Mouse (Mus musculus): ENCODE data around the gene Psph.
A peak's percentile ranks its signal among the peaks of the same experiment; 100 is the strongest.

Gene Psph

DNA sequence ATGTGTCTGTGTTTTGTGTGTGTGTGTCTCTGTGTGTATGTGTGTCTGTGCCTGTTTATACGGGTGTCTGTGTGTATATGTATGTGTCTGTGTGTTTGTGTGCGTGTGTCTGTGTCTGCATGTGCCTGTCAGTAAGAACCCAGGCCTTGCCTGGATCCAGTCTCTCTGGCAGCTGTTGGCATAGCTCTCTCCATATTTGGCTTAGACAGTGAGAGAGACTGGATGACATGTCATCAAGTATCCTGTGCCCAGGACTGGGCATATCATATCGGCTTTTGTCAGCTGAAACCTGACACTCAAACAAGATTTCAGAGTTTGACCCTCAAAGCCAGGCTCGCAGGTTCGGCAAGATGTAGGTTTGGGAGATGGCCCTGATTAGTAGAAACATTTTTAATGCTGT is 56.2 kb downstream of the Psph start:
- no peak for DNase-seq (ENCODE audit: extremely low spot score)

DNA sequence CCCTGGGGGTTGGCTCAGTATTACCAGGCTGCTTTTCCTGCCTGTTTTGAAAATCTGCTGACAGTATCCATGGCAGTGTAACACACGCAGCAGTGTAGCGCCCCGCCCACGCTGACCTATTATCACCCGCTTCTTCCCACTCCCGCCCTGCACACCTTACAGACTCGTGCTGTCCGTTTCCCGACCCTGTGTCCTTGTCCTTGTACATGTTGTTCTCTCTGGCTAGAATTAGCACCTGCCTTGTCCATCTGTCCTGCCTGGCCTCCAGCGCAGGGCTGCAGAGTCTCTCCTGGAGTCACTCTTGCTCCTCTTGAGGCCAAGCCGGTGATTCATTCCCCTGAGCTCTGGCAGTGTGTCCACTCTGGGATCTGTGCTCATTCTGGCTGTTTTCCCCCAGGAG is 56.9 kb downstream of the Psph start:
- no peak for DNase-seq (ENCODE audit: extremely low spot score)

DNA sequence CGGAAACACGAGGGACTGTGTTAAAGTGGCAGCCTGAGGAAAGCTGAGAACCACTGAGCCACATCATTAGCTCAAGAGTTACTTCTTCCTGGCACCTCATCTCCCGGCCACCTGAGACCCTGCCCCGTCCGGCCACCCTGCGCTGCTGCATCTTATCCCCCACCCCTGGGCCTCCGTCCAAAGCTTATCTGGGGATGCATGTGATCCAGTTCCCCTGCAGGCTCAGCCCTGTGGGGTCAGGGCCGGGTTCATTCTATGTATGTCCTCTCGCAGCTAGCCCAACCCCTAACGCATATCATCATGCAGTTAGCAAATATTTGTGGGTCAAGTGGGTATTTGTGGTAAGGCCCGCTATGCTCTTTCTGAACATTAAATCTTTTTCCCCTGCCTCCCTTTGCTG is 58.0 kb downstream of the Psph start:
- DNase-seq (ENCODE audit: extremely low spot score) = no peak

DNA sequence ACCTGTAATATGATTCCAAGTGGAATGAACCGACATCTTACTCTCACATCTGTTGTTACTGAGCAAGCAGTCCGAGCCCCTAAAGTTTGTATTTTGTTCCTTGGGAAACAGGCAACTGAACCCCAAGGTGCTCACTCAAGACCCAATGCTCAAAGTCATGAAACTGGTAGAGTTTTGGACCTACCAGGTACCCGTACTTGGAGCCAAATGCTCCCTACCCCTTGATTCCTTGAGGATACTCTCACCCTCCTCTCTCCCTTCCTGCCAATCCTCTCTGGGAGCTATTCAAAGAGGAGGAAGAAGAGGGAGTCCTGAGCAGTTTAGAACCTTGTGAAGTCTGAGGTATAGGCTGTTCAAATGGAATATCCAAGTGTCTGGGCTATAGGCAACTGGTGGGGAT is 60.5 kb downstream of the Psph start:
- no peak for DNase-seq (ENCODE audit: extremely low spot score)

DNA sequence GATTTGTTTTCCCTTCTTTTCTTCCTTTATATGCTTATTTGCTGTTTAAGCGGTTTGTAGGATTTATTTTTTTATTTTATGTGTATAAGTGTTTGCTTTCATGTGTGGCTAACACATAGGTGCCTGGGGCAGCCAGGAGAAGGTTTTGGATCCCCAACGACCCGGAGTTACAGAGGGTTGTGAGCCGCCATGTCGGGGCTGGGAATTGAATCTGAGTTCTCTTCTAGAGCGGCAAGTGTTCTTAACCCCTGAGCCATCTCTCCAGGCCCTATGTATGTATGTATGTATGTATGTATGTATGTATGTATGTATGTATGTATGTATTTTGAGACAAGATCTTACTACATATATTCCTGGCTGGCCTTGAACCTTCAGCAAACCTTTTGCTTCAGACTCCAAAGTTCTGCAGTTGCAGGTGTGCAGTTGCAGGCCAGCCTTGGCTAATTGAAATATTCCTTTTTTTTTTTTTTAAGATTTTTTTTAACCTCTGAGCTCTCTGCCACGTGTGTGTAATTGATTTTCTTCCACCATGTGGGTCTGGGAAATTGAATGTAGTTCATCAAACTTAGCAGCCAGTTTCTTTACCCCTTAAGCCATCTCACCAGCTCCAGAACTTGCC is 61.4 kb downstream of the Psph start:
- DNase-seq (ENCODE audit: extremely low spot score) = peak; percentile 32

DNA sequence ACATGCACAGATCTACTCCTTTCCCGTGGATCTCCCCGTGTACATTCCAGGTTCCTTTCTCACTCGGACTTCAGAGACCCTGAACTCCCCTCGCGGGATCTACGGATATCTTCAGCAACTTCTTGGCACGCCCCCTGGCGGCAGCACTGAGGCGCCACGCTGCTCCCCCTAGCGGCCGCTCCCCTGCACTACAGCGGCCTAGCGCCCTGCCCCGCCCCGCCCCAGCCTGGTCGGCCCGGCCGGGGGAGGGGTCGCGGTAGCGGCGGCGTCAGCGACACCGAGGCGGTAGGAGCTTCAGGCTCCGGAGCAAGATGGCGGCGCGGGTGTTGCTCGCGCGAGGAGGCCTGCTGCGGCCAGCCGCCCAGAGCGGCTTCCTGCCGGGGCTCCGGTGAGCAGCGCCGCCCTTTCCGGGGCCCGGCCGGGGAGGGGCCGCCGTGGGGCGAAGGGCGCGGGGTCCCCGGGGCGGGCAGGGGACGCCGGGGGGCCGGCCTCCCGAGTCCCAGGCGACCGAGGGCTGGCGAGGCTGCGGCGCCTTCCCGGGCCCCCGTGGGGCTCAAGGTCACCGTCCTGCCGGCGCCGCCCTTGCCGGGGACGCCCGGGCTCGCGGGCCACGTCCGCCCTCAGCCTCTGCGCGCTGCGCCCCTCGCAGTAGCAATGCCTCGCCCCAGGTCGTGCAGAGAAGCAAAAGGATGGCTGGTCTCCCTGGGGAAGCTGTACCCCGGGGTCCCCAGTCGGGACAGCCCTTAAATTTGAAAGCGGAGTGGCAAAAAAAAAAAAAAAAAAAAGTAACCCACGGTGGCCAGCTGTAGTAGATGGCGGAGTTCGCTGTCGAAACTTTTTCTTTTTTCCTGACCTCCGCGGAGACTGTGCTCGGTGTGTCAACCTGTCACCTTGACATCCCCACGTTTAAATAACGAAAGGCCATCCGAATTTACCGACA is 62.1 kb downstream of the Psph start, which contains the start of gene Nipsnap2:
Gene Nipsnap2, plus strand, starts transcription at position 230 of the 940 bp plus-strand sequence.
- peak; percentile 99 for DNase-seq (ENCODE audit: extremely low spot score)

DNA sequence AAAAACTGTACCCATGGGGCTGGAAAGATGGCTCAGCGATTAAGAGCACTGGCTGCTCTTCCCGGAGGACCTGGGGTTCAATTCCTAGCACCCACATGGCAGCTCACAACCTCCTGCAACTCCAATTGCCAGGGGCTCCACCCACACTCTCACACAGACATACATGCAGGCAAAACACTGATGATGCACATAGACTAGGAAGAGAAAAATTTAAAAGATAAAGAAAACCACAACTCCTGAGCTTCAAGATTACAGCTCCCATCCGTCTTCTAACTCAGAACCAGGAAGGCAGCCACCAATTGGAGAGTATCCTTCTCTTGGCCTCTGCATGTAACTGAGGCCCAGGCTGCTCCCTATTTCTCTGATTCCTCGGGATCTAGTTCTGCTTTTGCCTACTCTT is 63.0 kb downstream of the Psph start:
- no peak for DNase-seq (ENCODE audit: extremely low spot score)

DNA sequence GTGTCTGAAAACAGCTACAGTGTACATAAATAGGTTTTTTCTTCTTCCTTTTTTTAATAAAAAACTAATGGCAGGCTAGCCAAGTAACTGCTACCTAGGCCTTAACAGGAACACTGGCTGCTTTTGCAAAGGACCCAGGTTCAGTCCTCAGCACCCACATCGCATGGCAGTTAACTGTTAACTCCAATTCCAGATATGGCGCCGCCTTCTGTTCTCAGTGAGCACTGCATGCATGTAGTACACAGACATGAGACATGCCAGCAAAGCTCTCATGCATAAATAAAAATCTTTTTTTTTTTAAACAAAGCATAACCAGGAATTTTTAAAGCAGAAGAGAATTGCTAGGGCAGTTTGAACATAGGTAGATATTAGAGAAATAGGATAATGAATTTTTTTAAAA is 67.1 kb downstream of the Psph start:
- DNase-seq (ENCODE audit: extremely low spot score) = no peak

DNA sequence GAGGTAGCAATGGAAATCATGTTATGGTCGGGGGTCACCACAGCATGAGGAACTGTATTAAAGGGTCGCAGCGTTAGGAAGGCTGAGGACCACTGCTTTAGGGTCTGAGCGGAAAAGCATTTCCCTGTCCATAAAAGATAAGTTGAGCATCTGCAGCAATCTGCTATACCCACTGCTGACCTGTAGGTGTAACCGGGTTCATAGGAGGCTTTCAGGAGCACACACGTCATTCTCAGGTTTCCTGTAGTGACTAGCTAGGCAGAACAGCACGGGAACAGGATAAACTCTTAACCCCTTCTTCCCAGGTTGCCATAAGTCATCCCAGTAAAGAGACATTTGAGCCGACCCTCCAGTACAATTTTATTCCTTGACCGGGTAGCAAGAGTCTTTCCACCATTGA is 70.2 kb downstream of the Psph start:
- DNase-seq (ENCODE audit: extremely low spot score) = no peak
